Mouse (Mus musculus): ENCODE data around the gene Gm42669. TPM values are rescaled to one million over a fixed set of nuclear protein-coding genes. Genes with fewer than 3 reads are reported as not detected.

The Gm42669 gene
- polyA plus RNA-seq, 1 experiment from 2014 or later, result 0.84 TPM

GRCm38 (mm10) chr5:107541696-107542095, 34.3 kb downstream of the Gm42669 start:
- no peaks in the 10 kb centered on the region for H3K4me1 ChIP-seq (ENCODE audit: control insufficient read depth, insufficient read depth, low read length)
- H3K4me3 ChIP-seq (ENCODE audit: low read length), result no peak overlapping the region
- no peaks in the 10 kb centered on the region for H3K36me3 ChIP-seq (ENCODE audit: control insufficient read depth, insufficient read depth, low read length)
- H3K27me3 ChIP-seq (ENCODE audit: control insufficient read depth, insufficient read depth, low read length), result no peaks in the 10 kb centered on the region
- ATAC-seq (ENCODE audit: low FRiP score, low TSS enrichment), result peak; percentile 85
- no peaks in the 10 kb centered on the region for H3K9me3 ChIP-seq (ENCODE audit: control insufficient read depth, low read length)
- H3K9ac ChIP-seq (ENCODE audit: low read depth, low read length), result no peak overlapping the region
- H3K27ac ChIP-seq (ENCODE audit: low read depth, low read length), result no peak overlapping the region
- 27% methylated on average over 7 of the region's 7 CpGs for WGBS
- no peak overlapping the region for H3K4me2 ChIP-seq (replicated peaks; ENCODE audit: low read depth, low read length)

- 88% methylated on average over 4 of the region's 4 CpGs for WGBS
- no peaks in the 10 kb centered on the region for H3K9me3 ChIP-seq (ENCODE audit: control insufficient read depth, low read length)
- no peak for ATAC-seq (ENCODE audit: low FRiP score, low TSS enrichment)
- H3K4me1 ChIP-seq (ENCODE audit: control insufficient read depth, insufficient read depth, low read length), result no peaks in the 10 kb centered on the region
- H3K36me3 ChIP-seq (ENCODE audit: control insufficient read depth, insufficient read depth, low read length), result peaks cover 12% of the 10 kb centered on the region
- H3K27me3 ChIP-seq (ENCODE audit: control insufficient read depth, insufficient read depth, low read length), result no peaks in the 10 kb centered on the region
- H3K4me3 ChIP-seq (ENCODE audit: low read length), result no peak overlapping the region
- H3K27ac ChIP-seq (ENCODE audit: low read depth, low read length), result no peak overlapping the region
- H3K9ac ChIP-seq (ENCODE audit: low read depth, low read length), result no peak overlapping the region
- H3K4me2 ChIP-seq (replicated peaks; ENCODE audit: low read depth, low read length), result no peak overlapping the region
These were observed 38.5 kb downstream of the Gm42669 start for GRCm38 (mm10) chr5:107545927-107546326.

GRCm38 (mm10) chr5:107547955-107548354, 40.5 kb downstream of the Gm42669 start:
- Histone ChIP-seq H3K4me2 (replicated peaks; ENCODE audit: low read depth, low read length) (no peak overlapping the region), H3K27ac (ENCODE audit: low read depth, low read length) (no peak overlapping the region), H3K9me3 (ENCODE audit: control insufficient read depth, low read length) (no peaks in the 10 kb centered on the region), H3K36me3 (ENCODE audit: control insufficient read depth, insufficient read depth, low read length) (peaks cover 21% of the 10 kb centered on the region), H3K9ac (ENCODE audit: low read depth, low read length) (no peak overlapping the region), H3K4me1 (ENCODE audit: control insufficient read depth, insufficient read depth, low read length) (no peaks in the 10 kb centered on the region), H3K4me3 (ENCODE audit: low read length) (no peak overlapping the region), H3K27me3 (ENCODE audit: control insufficient read depth, insufficient read depth, low read length) (no peaks in the 10 kb centered on the region)
- ATAC-seq (ENCODE audit: low FRiP score, low TSS enrichment), result no peak
- 89% methylated on average over 3 of the region's 3 CpGs for WGBS

- no peak overlapping the region for H3K4me3 ChIP-seq (ENCODE audit: low read length)
- H3K9me3 ChIP-seq (ENCODE audit: control insufficient read depth, low read length), result no peaks in the 10 kb centered on the region
- WGBS, result 91% methylated on average over 3 of the region's 3 CpGs
- no peaks in the 10 kb centered on the region for H3K27me3 ChIP-seq (ENCODE audit: control insufficient read depth, insufficient read depth, low read length)
- H3K27ac ChIP-seq (ENCODE audit: low read depth, low read length), result no peak overlapping the region
- ATAC-seq (ENCODE audit: low FRiP score, low TSS enrichment), result no peak
- H3K9ac ChIP-seq (ENCODE audit: low read depth, low read length), result no peak overlapping the region
- no peak overlapping the region for H3K4me2 ChIP-seq (replicated peaks; ENCODE audit: low read depth, low read length)
- no peaks in the 10 kb centered on the region for H3K4me1 ChIP-seq (ENCODE audit: control insufficient read depth, insufficient read depth, low read length)
- peaks cover 21% of the 10 kb centered on the region for H3K36me3 ChIP-seq (ENCODE audit: control insufficient read depth, insufficient read depth, low read length)
These were observed 41.0 kb downstream of the Gm42669 start for GRCm38 (mm10) chr5:107548444-107548843.

- Histone ChIP-seq H3K4me2 (replicated peaks; ENCODE audit: low read depth, low read length) (no peak overlapping the region), H3K27ac (ENCODE audit: low read depth, low read length) (no peak overlapping the region), H3K36me3 (ENCODE audit: control insufficient read depth, insufficient read depth, low read length) (peaks cover 37% of the 10 kb centered on the region), H3K9me3 (ENCODE audit: control insufficient read depth, low read length) (no peaks in the 10 kb centered on the region), H3K27me3 (ENCODE audit: control insufficient read depth, insufficient read depth, low read length) (no peaks in the 10 kb centered on the region), H3K4me1 (ENCODE audit: control insufficient read depth, insufficient read depth, low read length) (no peaks in the 10 kb centered on the region), H3K4me3 (ENCODE audit: low read length) (no peak overlapping the region), H3K9ac (ENCODE audit: low read depth, low read length) (no peak overlapping the region)
- WGBS, result 41% methylated on average over 5 of the region's 5 CpGs
- no peak for ATAC-seq (ENCODE audit: low FRiP score, low TSS enrichment)
These were observed 46.9 kb downstream of the Gm42669 start for GRCm38 (mm10) chr5:107554336-107554735.

GRCm38 (mm10) chr5:107556969-107557368, 49.5 kb downstream of the Gm42669 start:
- Histone ChIP-seq H3K4me2 (replicated peaks; ENCODE audit: low read depth, low read length) (no peak overlapping the region), H3K27me3 (ENCODE audit: control insufficient read depth, insufficient read depth, low read length) (no peaks in the 10 kb centered on the region), H3K9ac (ENCODE audit: low read depth, low read length) (no peak overlapping the region), H3K27ac (ENCODE audit: low read depth, low read length) (no peak overlapping the region), H3K4me3 (ENCODE audit: low read length) (no peak overlapping the region), H3K9me3 (ENCODE audit: control insufficient read depth, low read length) (no peaks in the 10 kb centered on the region), H3K36me3 (ENCODE audit: control insufficient read depth, insufficient read depth, low read length) (peaks cover 46% of the 10 kb centered on the region), H3K4me1 (ENCODE audit: control insufficient read depth, insufficient read depth, low read length) (no peaks in the 10 kb centered on the region)
- 82% methylated on average over 3 of the region's 3 CpGs for WGBS
- no peak for ATAC-seq (ENCODE audit: low FRiP score, low TSS enrichment)

GRCm38 (mm10) chr5:107569148-107569547, 61.7 kb downstream of the Gm42669 start:
- no peak overlapping the region for H3K27ac ChIP-seq (ENCODE audit: low read depth, low read length)
- H3K27me3 ChIP-seq (ENCODE audit: control insufficient read depth, insufficient read depth, low read length), result no peaks in the 10 kb centered on the region
- 98% methylated on average over 9 of the region's 9 CpGs for WGBS
- no peaks in the 10 kb centered on the region for H3K4me1 ChIP-seq (ENCODE audit: control insufficient read depth, insufficient read depth, low read length)
- no peaks in the 10 kb centered on the region for H3K9me3 ChIP-seq (ENCODE audit: control insufficient read depth, low read length)
- no peak overlapping the region for H3K9ac ChIP-seq (ENCODE audit: low read depth, low read length)
- H3K36me3 ChIP-seq (ENCODE audit: control insufficient read depth, insufficient read depth, low read length), result peaks cover 18% of the 10 kb centered on the region; the same call in 1 of the 2 replicates
- no peak for ATAC-seq (ENCODE audit: low FRiP score, low TSS enrichment)
- H3K4me3 ChIP-seq (ENCODE audit: low read length), result no peak overlapping the region
- H3K4me2 ChIP-seq (replicated peaks; ENCODE audit: low read depth, low read length), result no peak overlapping the region

GRCm38 (mm10) chr5:107597301-107598077, 90.1 kb downstream of the Gm42669 start, which contains the start of the genes Rpap2 and Glmn:
Gene Rpap2, plus strand, starts transcription at chr5:107597373.
Gene Glmn, minus strand, starts transcription at chr5:107597888.
- no peaks in the 10 kb centered on the region for H3K4me1 ChIP-seq (ENCODE audit: control insufficient read depth, insufficient read depth, low read length)
- no peaks in the 10 kb centered on the region for H3K9me3 ChIP-seq (ENCODE audit: control insufficient read depth, low read length)
- H3K27me3 ChIP-seq (ENCODE audit: control insufficient read depth, insufficient read depth, low read length), result no peaks in the 10 kb centered on the region
- H3K4me2 ChIP-seq (replicated peaks; ENCODE audit: low read depth, low read length), result peak within 1 kb of the TSS; percentile 78
- WGBS, result under 1% methylated on average over 46 of the region's 64 CpGs
- H3K27ac ChIP-seq (ENCODE audit: low read depth, low read length), result peak within 1 kb of the TSS; percentile 83
- peak within 1 kb of the TSS; percentile 78 for H3K9ac ChIP-seq (ENCODE audit: low read depth, low read length)
- H3K36me3 ChIP-seq (ENCODE audit: control insufficient read depth, insufficient read depth, low read length), result peaks cover 13% of the 10 kb centered on the region
- peak within 1 kb of the TSS; percentile 73 for H3K4me3 ChIP-seq (ENCODE audit: low read length)
- peak; percentile 97 for ATAC-seq (ENCODE audit: low FRiP score, low TSS enrichment)

- H3K27ac ChIP-seq (ENCODE audit: low read depth, low read length), result no peak overlapping the region
- H3K4me2 ChIP-seq (replicated peaks; ENCODE audit: low read depth, low read length), result peak overlapping the region; percentile 78
- peaks cover 14% of the 10 kb centered on the region for H3K36me3 ChIP-seq (ENCODE audit: control insufficient read depth, insufficient read depth, low read length)
- no peaks in the 10 kb centered on the region for H3K9me3 ChIP-seq (ENCODE audit: control insufficient read depth, low read length)
- ATAC-seq (ENCODE audit: low FRiP score, low TSS enrichment), result no peak
- no peaks in the 10 kb centered on the region for H3K4me1 ChIP-seq (ENCODE audit: control insufficient read depth, insufficient read depth, low read length)
- H3K27me3 ChIP-seq (ENCODE audit: control insufficient read depth, insufficient read depth, low read length), result no peaks in the 10 kb centered on the region
- H3K9ac ChIP-seq (ENCODE audit: low read depth, low read length), result peak overlapping the region; percentile 78; the same call in 1 of the 2 replicates
- peak overlapping the region; percentile 73 for H3K4me3 ChIP-seq (ENCODE audit: low read length)
- 15% methylated on average over 4 of the region's 4 CpGs for WGBS
These were observed 91.0 kb downstream of the Gm42669 start for GRCm38 (mm10) chr5:107598380-107598779.

Measured in kidney, embryonic 14.5 days (tissue).